Mouse (Mus musculus): ENCODE measurements at regions not wholly inside any gene's neighbourhood (a gene's known extent, or its start where the extent isn't known, plus 50 kb on each side); places are given as distances from the start of the nearest gene placed in this dataset.

- no peak for DNase-seq (ENCODE audit: low read depth, low spot score)
- Histone ChIP-seq H3K4me3 (ENCODE audit: control insufficient read depth in 1 of 2, insufficient read depth in 1 of 2, low read depth in 2 of 2, low read length in 2 of 2) (no peak overlapping the region), H3K79me2 (ENCODE audit: control insufficient read depth, insufficient read depth, low read length, poor library complexity) (no peaks in the 10 kb centered on the region), H3K27ac (ENCODE audit: control insufficient read depth, low read depth, low read length) (no peak overlapping the region), H3K9me3 (replicated peaks; ENCODE audit: insufficient read depth, low read length) (no peaks in the 10 kb centered on the region), H3K27me3 (ENCODE audit: control insufficient read depth in 1 of 2, insufficient read depth in 2 of 2, low read length in 2 of 2) (no peaks in the 10 kb centered on the region), H3K4me1 (ENCODE audit: control insufficient read depth in 1 of 2, insufficient read depth in 2 of 2, low read length in 2 of 2) (no peaks in the 10 kb centered on the region), H3K9ac (ENCODE audit: control insufficient read depth, low read depth, low read length, poor library complexity, severe bottlenecking) (no peak overlapping the region), H3K36me3 (ENCODE audit: control insufficient read depth in 1 of 2, insufficient read depth in 2 of 2, low read length in 2 of 2) (no peaks in the 10 kb centered on the region)
- no peak for TF ChIP-seq TAL1 (IDR thresholded peaks at IDR 0.05; ENCODE audit: low read length)
- no peak for TF ChIP-seq TBP (IDR thresholded peaks at IDR 0.05; ENCODE audit: low read depth, low read length)
- TF ChIP-seq NELFE (IDR thresholded peaks at IDR 0.05; ENCODE audit: low read depth, low read length): no peak
- TF ChIP-seq CTCF (IDR thresholded peaks at IDR 0.05 in 2 of 3, conservative IDR thresholded peaks at IDR 0.05 in 1 of 3; ENCODE audit: control insufficient read depth in 1 of 3, insufficient read depth in 1 of 3, low read depth in 2 of 3, low read length in 3 of 3, poor library complexity in 1 of 3, severe bottlenecking in 1 of 3): no peak
- TF ChIP-seq POLR2AphosphoS5 (IDR thresholded peaks at IDR 0.05; ENCODE audit: borderline replicate concordance, low read depth, low read length): no peak
- no peak for TF ChIP-seq ZKSCAN1 (IDR thresholded peaks at IDR 0.05; ENCODE audit: low read depth, low read length)
- TF ChIP-seq CHD2 (IDR thresholded peaks at IDR 0.05; ENCODE audit: low read length): no peak
- no peak for TF ChIP-seq MAFK (IDR thresholded peaks at IDR 0.05; ENCODE audit: borderline replicate concordance, low read depth, low read length)
- TF ChIP-seq MAZ (IDR thresholded peaks at IDR 0.05; ENCODE audit: low read depth, low read length): no peak
- no peak for TF ChIP-seq JUND (IDR thresholded peaks at IDR 0.05; ENCODE audit: low read depth, low read length)
- TF ChIP-seq BHLHE40 (IDR thresholded peaks at IDR 0.05; ENCODE audit: borderline replicate concordance, low read depth, low read length): no peak
- TF ChIP-seq KAT2A (conservative IDR thresholded peaks at IDR 0.05; ENCODE audit: low read depth, low read length): no peak
- no peak for TF ChIP-seq USF1 (IDR thresholded peaks at IDR 0.05; ENCODE audit: low read depth, low read length)
- no peak for TF ChIP-seq SIN3A (IDR thresholded peaks at IDR 0.05; ENCODE audit: low read length)
Observed at GRCm38 (mm10) chr17:81209323-81209722, 144.4 kb upstream of the Thumpd2 start.

- Histone ChIP-seq H3K27ac (ENCODE audit: control insufficient read depth, low read depth, low read length) (no peak overlapping the region), H3K27me3 (ENCODE audit: control insufficient read depth in 1 of 2, insufficient read depth in 2 of 2, low read length in 2 of 2) (no peaks in the 10 kb centered on the region), H3K9me3 (replicated peaks; ENCODE audit: insufficient read depth, low read length) (no peaks in the 10 kb centered on the region), H3K36me3 (ENCODE audit: control insufficient read depth in 1 of 2, insufficient read depth in 2 of 2, low read length in 2 of 2) (no peaks in the 10 kb centered on the region), H3K79me2 (ENCODE audit: control insufficient read depth, insufficient read depth, low read length, poor library complexity) (no peaks in the 10 kb centered on the region), H3K4me3 (ENCODE audit: control insufficient read depth in 1 of 2, insufficient read depth in 1 of 2, low read depth in 2 of 2, low read length in 2 of 2) (no peak overlapping the region), H3K4me1 (ENCODE audit: control insufficient read depth in 1 of 2, insufficient read depth in 2 of 2, low read length in 2 of 2) (no peaks in the 10 kb centered on the region), H3K9ac (ENCODE audit: control insufficient read depth, low read depth, low read length, poor library complexity, severe bottlenecking) (no peak overlapping the region)
- no peak for DNase-seq (ENCODE audit: low read depth, low spot score)
- no peak for TF ChIP-seq GATA1 (IDR thresholded peaks at IDR 0.05; ENCODE audit: low read depth, low read length)
- TF ChIP-seq JUND (IDR thresholded peaks at IDR 0.05; ENCODE audit: low read depth, low read length): no peak
- no peak for TF ChIP-seq KAT2A (conservative IDR thresholded peaks at IDR 0.05; ENCODE audit: low read depth, low read length)
- no peak for TF ChIP-seq ETS1 (IDR thresholded peaks at IDR 0.05; ENCODE audit: low read depth, low read length)
- no peak for TF ChIP-seq MXI1 (IDR thresholded peaks at IDR 0.05; ENCODE audit: low read depth, low read length)
- no peak for TF ChIP-seq ZKSCAN1 (IDR thresholded peaks at IDR 0.05; ENCODE audit: low read depth, low read length)
- TF ChIP-seq POLR2A (IDR thresholded peaks at IDR 0.05; ENCODE audit: control insufficient read depth in 1 of 2, insufficient read depth in 1 of 2, low read depth in 1 of 2, low read length in 2 of 2, poor library complexity in 1 of 2): no peak
- no peak for TF ChIP-seq CTCF (IDR thresholded peaks at IDR 0.05 in 2 of 3, conservative IDR thresholded peaks at IDR 0.05 in 1 of 3; ENCODE audit: control insufficient read depth in 1 of 3, insufficient read depth in 1 of 3, low read depth in 2 of 3, low read length in 3 of 3, poor library complexity in 1 of 3, severe bottlenecking in 1 of 3)
- TF ChIP-seq GABPA (IDR thresholded peaks at IDR 0.05; ENCODE audit: low read depth, low read length): no peak
- no peak for TF ChIP-seq NRF1 (IDR thresholded peaks at IDR 0.05; ENCODE audit: insufficient read depth, low read depth, low read length, poor library complexity, severe bottlenecking)
- TF ChIP-seq MAZ (IDR thresholded peaks at IDR 0.05; ENCODE audit: low read depth, low read length): no peak
- TF ChIP-seq SIN3A (IDR thresholded peaks at IDR 0.05; ENCODE audit: low read length): no peak
- no peak for TF ChIP-seq ZNF384 (IDR thresholded peaks at IDR 0.05; ENCODE audit: low read depth, low read length)
Observed at GRCm38 (mm10) chr17:81201052-81201451, 136.2 kb upstream of the Thumpd2 start.
